Mouse (Mus musculus) bone marrow macrophage, adult 2 months (primary cell): ENCODE results near the gene Fbln2.

Experiments
- CTCF ChIP-seq: IDR thresholded peaks from 2 replicates; pipeline ENCODE4 v1.5.1; 2012; ENCODE audit warnings: low read depth, mild to moderate bottlenecking, low read length, moderate library complexity
- POLR2A ChIP-seq: IDR thresholded peaks from 2 replicates; pipeline ENCODE4 v1.6.1; 2012; ENCODE audit warnings: mild to moderate bottlenecking, low read depth, low read length, borderline replicate concordance

GRCm38 (mm10) chr6:91174211-91174610 is 38.0 kb upstream of the Fbln2 start:
- TF ChIP-seq CTCF (no peak), POLR2A (no peak)
